Mouse (Mus musculus): Measurements from ENCODE around the gene Rbm20. TPM values are rescaled to one million over a fixed set of nuclear protein-coding genes. Genes with fewer than 3 reads are reported as not detected.

Gene Rbm20
- polyA plus RNA-seq, 1 experiment from 2014 or later, result 5.1 TPM

- H3K27ac ChIP-seq, result no peak overlapping the region
- no peak overlapping the region for H3K9ac ChIP-seq (replicated peaks)
- no peaks in the 10 kb centered on the region for H3K36me3 ChIP-seq
- ATAC-seq (ENCODE audit: insufficient number of reproducible peaks, insufficient read depth, low FRiP score, low TSS enrichment, low read depth), result no peak
- H3K4me2 ChIP-seq, result no peak overlapping the region
- H3K4me3 ChIP-seq (replicated peaks), result no peak overlapping the region
- H3K9me3 ChIP-seq, result no peaks in the 10 kb centered on the region
- H3K27me3 ChIP-seq, result 0 out of 2 replicates have a peak, but pooled peaks cover 4% of the 10 kb centered on the region
- 60% methylated on average over 2 of the region's 2 CpGs for WGBS
- no peaks in the 10 kb centered on the region for H3K4me1 ChIP-seq (replicated peaks)
These were observed 193.5 kb downstream of the Rbm20 start for GRCm38 (mm10) chr19:53870568-53870967.

GRCm38 (mm10) chr19:53871502-53871901 lies 194.4 kb downstream of the Rbm20 start:
- Histone ChIP-seq H3K36me3 (no peaks in the 10 kb centered on the region), H3K4me2 (no peak overlapping the region), H3K27ac (no peak overlapping the region), H3K9me3 (no peaks in the 10 kb centered on the region), H3K4me3 (replicated peaks) (no peak overlapping the region), H3K9ac (replicated peaks) (no peak overlapping the region), H3K4me1 (replicated peaks) (peaks cover 2% of the 10 kb centered on the region; the same call in 1 of the 2 replicates), H3K27me3 (0 out of 2 replicates have a peak, but pooled peaks cover 4% of the 10 kb centered on the region)
- no peak for ATAC-seq (ENCODE audit: insufficient number of reproducible peaks, insufficient read depth, low FRiP score, low TSS enrichment, low read depth)
- 79% methylated on average over 6 of the region's 6 CpGs for WGBS

GRCm38 (mm10) chr19:53872994-53873713 lies 196.0 kb downstream of the Rbm20 start:
- no peak for ATAC-seq (ENCODE audit: insufficient number of reproducible peaks, insufficient read depth, low FRiP score, low TSS enrichment, low read depth)
- Histone ChIP-seq H3K9me3 (no peaks in the 10 kb centered on the region), H3K4me2 (no peak overlapping the region), H3K9ac (replicated peaks) (no peak overlapping the region), H3K4me3 (replicated peaks) (no peak overlapping the region), H3K27me3 (0 out of 2 replicates have a peak, but pooled peaks cover 4% of the 10 kb centered on the region), H3K4me1 (replicated peaks) (peaks cover 8% of the 10 kb centered on the region; the same call in 1 of the 2 replicates), H3K27ac (no peak overlapping the region), H3K36me3 (no peaks in the 10 kb centered on the region)
- 87% methylated on average over 6 of the region's 6 CpGs for WGBS

- H3K4me1 ChIP-seq (replicated peaks), result peaks cover 8% of the 10 kb centered on the region; the same call in 1 of the 2 replicates
- no peak overlapping the region for H3K4me3 ChIP-seq (replicated peaks)
- H3K9ac ChIP-seq (replicated peaks), result no peak overlapping the region
- ATAC-seq (ENCODE audit: insufficient number of reproducible peaks, insufficient read depth, low FRiP score, low TSS enrichment, low read depth), result no peak
- H3K9me3 ChIP-seq, result no peaks in the 10 kb centered on the region; the same call in 1 of the 2 replicates
- WGBS, result 87% methylated on average over 6 of the region's 6 CpGs
- H3K36me3 ChIP-seq, result no peaks in the 10 kb centered on the region
- H3K27ac ChIP-seq, result no peak overlapping the region
- H3K4me2 ChIP-seq, result no peak overlapping the region
- 0 out of 2 replicates have a peak, but pooled peaks cover 4% of the 10 kb centered on the region for H3K27me3 ChIP-seq
These were observed 198.1 kb downstream of the Rbm20 start for GRCm38 (mm10) chr19:53875246-53875645.

- Histone ChIP-seq H3K27me3 (no peaks in the 10 kb centered on the region), H3K4me1 (replicated peaks) (peaks cover 8% of the 10 kb centered on the region; the same call in 1 of the 2 replicates), H3K9me3 (no peaks in the 10 kb centered on the region; the same call in 1 of the 2 replicates), H3K9ac (replicated peaks) (no peak overlapping the region), H3K27ac (no peak overlapping the region), H3K36me3 (no peaks in the 10 kb centered on the region), H3K4me3 (replicated peaks) (no peak overlapping the region), H3K4me2 (no peak overlapping the region)
- ATAC-seq (ENCODE audit: insufficient number of reproducible peaks, insufficient read depth, low FRiP score, low TSS enrichment, low read depth), result no peak
- 67% methylated on average over 1 of the region's 1 CpGs for WGBS
These were observed 200.7 kb downstream of the Rbm20 start for GRCm38 (mm10) chr19:53877779-53878178.

GRCm38 (mm10) chr19:53880460-53880859 lies 203.4 kb downstream of the Rbm20 start:
- no peak for ATAC-seq (ENCODE audit: insufficient number of reproducible peaks, insufficient read depth, low FRiP score, low TSS enrichment, low read depth)
- 73% methylated on average over 1 of the region's 1 CpGs for WGBS
- no peak overlapping the region for H3K27ac ChIP-seq
- H3K27me3 ChIP-seq, result no peaks in the 10 kb centered on the region
- no peak overlapping the region for H3K9ac ChIP-seq (replicated peaks)
- no peaks in the 10 kb centered on the region for H3K36me3 ChIP-seq
- H3K9me3 ChIP-seq, result no peaks in the 10 kb centered on the region; the same call in 1 of the 2 replicates
- H3K4me2 ChIP-seq, result no peak overlapping the region
- H3K4me3 ChIP-seq (replicated peaks), result no peak overlapping the region
- H3K4me1 ChIP-seq (replicated peaks), result peaks cover 8% of the 10 kb centered on the region; the same call in 1 of the 2 replicates

- no peak for ATAC-seq (ENCODE audit: insufficient number of reproducible peaks, insufficient read depth, low FRiP score, low TSS enrichment, low read depth)
- 55% methylated on average over 5 of the region's 5 CpGs for WGBS
These were observed 204.7 kb downstream of the Rbm20 start for GRCm38 (mm10) chr19:53881786-53882185.

GRCm38 (mm10) chr19:53885450-53885849 lies 208.3 kb downstream of the Rbm20 start:
- 0 out of 2 replicates have a peak, but pooled peaks cover under 1% of the 10 kb centered on the region for H3K4me1 ChIP-seq (replicated peaks)
- 79% methylated on average over 10 of the region's 10 CpGs for WGBS

More at GRCm38 (mm10) chr19:53881786-53882185, 204.7 kb downstream of the Rbm20 start:
- Histone ChIP-seq H3K4me2 (no peak overlapping the region), H3K9ac (replicated peaks) (no peak overlapping the region), H3K27me3 (no peaks in the 10 kb centered on the region), H3K4me3 (replicated peaks) (no peak overlapping the region), H3K27ac (no peak overlapping the region), H3K9me3 (no peaks in the 10 kb centered on the region; the same call in 1 of the 2 replicates), H3K36me3 (no peaks in the 10 kb centered on the region), H3K4me1 (replicated peaks) (peaks cover 2% of the 10 kb centered on the region; the same call in 1 of the 2 replicates)

GRCm38 (mm10) chr19:53886576-53887370 lies 209.7 kb downstream of the Rbm20 start:
- ATAC-seq (ENCODE audit: insufficient number of reproducible peaks, insufficient read depth, low FRiP score, low TSS enrichment, low read depth), result no peak
- WGBS, result 85% methylated on average over 10 of the region's 10 CpGs

More at GRCm38 (mm10) chr19:53885450-53885849, 208.3 kb downstream of the Rbm20 start:
- Histone ChIP-seq H3K36me3 (no peaks in the 10 kb centered on the region), H3K4me2 (no peak overlapping the region), H3K9ac (replicated peaks) (no peak overlapping the region), H3K27me3 (no peaks in the 10 kb centered on the region), H3K9me3 (no peaks in the 10 kb centered on the region), H3K4me3 (replicated peaks) (no peak overlapping the region), H3K27ac (no peak overlapping the region)
- ATAC-seq (ENCODE audit: insufficient number of reproducible peaks, insufficient read depth, low FRiP score, low TSS enrichment, low read depth), result no peak

GRCm38 (mm10) chr19:53887822-53888221 lies 210.7 kb downstream of the Rbm20 start:
- no peaks in the 10 kb centered on the region for H3K36me3 ChIP-seq
- H3K4me2 ChIP-seq, result no peak overlapping the region
- no peaks in the 10 kb centered on the region for H3K9me3 ChIP-seq
- no peaks in the 10 kb centered on the region for H3K27me3 ChIP-seq
- no peak overlapping the region for H3K27ac ChIP-seq
- peaks cover 21% of the 10 kb centered on the region for H3K4me1 ChIP-seq (replicated peaks)
- ATAC-seq (ENCODE audit: insufficient number of reproducible peaks, insufficient read depth, low FRiP score, low TSS enrichment, low read depth), result no peak
- H3K9ac ChIP-seq (replicated peaks), result no peak overlapping the region
- 84% methylated on average over 3 of the region's 3 CpGs for WGBS
- H3K4me3 ChIP-seq (replicated peaks), result no peak overlapping the region

More at GRCm38 (mm10) chr19:53886576-53887370, 209.7 kb downstream of the Rbm20 start:
- Histone ChIP-seq H3K4me3 (replicated peaks) (no peak overlapping the region), H3K4me1 (replicated peaks) (peaks cover 10% of the 10 kb centered on the region; the same call in 1 of the 2 replicates), H3K9ac (replicated peaks) (no peak overlapping the region), H3K27me3 (no peaks in the 10 kb centered on the region), H3K36me3 (no peaks in the 10 kb centered on the region), H3K9me3 (no peaks in the 10 kb centered on the region), H3K4me2 (no peak overlapping the region), H3K27ac (no peak overlapping the region)

- no peak for ATAC-seq (ENCODE audit: insufficient number of reproducible peaks, insufficient read depth, low FRiP score, low TSS enrichment, low read depth)
- H3K27me3 ChIP-seq, result no peaks in the 10 kb centered on the region
- H3K4me3 ChIP-seq (replicated peaks), result no peak overlapping the region
- no peaks in the 10 kb centered on the region for H3K9me3 ChIP-seq
- H3K27ac ChIP-seq, result no peak overlapping the region
- 68% methylated on average over 9 of the region's 9 CpGs for WGBS
- H3K4me2 ChIP-seq, result no peak overlapping the region
- peaks cover 26% of the 10 kb centered on the region for H3K4me1 ChIP-seq (replicated peaks)
- no peaks in the 10 kb centered on the region for H3K36me3 ChIP-seq
- H3K9ac ChIP-seq (replicated peaks), result no peak overlapping the region
These were observed 211.2 kb downstream of the Rbm20 start for GRCm38 (mm10) chr19:53888331-53888730.

Measured in limb, embryonic 12.5 days (tissue).